Mouse (Mus musculus) spleen, postnatal 36 days (tissue): ENCODE results near the gene Rnf10.

Source experiments
- DNase-seq, 2 experiments: peaks; one replicate each; pipeline ENCODE4 v3.0.0; 2022; ENCODE audit warnings: low spot score in 2 of 2, mixed read lengths in 1 of 2

The Rnf10 gene

DNA sequence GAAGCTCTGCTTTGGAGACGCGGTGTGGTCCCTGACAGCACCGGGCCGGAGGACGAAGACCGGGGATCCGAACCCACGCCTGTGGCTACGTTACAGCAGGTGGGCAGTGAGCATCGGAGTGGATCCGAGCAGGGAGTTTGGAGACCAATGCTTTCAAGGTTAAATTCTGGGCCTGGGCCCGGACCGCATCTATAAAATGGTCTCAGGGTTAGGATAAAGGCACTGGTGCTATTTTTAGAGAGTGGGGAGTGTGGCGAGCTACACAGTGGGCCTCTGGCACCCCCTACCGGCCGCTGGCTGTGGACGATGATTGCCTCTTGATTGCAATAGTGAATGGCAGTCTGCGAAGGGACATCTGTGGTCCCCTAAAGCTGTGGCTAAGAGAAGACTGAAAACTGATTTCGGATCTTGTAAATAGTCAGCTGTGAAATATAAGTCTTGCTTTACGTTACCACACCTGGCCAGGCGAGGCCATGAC, 36.9 kb downstream of the Rnf10 start, which contains the start of gene Pop5:
TSS of gene Pop5 (plus strand) at position 51 of the 478 bp plus-strand sequence.
- DNase-seq, result peak; percentile 78 to 83

DNA sequence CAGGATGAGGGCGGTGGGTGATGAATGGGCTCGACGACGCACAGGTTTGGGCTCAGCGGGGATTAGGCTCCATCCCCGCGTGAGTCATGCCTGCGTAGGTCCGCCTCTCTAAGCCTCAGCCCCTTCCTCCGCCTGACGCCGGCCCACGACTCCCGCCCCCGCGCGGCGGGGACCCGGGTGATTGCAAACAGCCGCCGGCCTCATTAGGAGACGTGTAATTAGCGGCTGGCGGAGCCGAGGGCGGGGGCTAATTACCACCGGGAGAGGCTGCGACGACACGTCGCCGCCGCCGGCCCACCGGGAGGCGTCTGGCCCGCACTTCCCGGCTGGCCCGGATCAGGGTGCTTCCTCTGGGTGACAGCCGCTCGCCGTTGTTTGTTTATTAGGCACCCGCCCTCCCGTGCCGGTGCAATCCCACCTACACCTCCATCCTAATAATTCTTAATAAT, 37.4 kb downstream of the Rnf10 start:
- peak; percentile 21 to 29 for DNase-seq

DNA sequence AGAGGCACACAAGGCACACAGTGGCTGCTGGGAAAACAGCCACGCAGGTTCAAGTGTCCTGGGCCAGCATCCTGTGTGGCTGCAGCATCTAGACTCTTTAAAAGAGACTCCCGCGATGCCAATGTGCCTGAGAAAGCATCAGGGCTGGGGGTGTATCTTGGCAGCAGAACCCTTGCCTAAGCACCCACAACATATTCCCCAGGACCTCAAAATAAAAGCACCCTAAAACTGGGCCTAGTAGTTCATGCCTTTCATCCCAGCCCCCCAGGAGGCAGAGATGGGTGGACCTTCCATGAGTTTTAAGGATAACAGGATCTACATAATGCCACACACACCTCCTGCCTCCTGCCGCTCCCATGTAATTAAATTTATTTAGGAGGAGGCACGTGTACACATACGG, 38.2 kb downstream of the Rnf10 start:
- no peak for DNase-seq

DNA sequence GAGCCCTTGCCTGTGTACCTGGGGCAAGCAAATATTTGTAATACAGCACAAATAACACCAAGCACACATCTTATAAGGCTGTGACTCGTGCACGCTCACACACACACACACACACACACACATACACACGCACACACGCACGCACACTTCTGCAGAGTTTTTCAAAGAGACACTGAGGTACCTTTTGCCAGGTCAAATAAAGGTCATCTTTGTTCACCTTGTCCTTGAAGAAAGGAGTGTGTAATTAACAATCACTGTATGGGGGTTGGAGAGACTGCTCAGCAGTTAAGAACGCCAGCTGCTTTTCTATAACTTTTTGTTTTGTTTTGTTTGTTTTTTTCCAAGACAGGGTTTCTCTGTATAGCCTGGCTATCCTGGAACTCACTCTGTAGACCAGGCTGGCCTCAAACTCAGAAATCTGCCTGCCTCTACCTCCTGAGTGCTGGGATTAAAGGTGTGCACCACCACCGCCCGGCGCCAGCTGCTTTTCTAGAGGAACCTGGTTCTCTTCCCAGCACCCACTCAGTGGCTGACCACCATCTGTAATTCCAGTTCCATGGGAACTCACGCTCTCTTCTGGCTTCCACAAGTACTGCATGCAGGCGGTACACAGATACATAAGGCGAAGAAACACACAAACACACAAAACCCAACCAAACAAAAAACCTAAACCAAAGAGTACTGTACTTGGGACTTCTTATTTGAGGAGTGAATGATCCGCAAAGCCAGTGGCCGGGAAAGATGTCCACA, 39.5 kb downstream of the Rnf10 start:
- DNase-seq, result no peak

DNA sequence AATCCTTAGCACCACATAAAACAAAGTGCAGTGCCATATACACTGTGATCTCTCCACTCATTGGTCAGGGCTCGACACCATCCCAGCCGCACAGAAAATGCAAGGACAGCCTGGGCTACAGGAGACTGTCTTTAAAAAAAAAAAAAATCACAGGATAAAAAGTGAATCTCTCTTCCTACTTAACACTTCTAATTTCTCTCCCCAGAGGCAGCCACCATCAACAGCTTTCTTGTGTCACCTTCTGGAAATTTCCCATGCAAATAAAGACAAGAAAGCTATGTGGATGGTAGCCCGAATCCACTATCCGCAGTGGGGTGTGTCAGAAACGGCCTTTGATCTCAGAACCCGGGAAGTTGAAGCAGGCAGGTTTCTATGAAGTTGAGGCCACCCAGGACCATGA, 40.2 kb downstream of the Rnf10 start:
- DNase-seq, result no peak

DNA sequence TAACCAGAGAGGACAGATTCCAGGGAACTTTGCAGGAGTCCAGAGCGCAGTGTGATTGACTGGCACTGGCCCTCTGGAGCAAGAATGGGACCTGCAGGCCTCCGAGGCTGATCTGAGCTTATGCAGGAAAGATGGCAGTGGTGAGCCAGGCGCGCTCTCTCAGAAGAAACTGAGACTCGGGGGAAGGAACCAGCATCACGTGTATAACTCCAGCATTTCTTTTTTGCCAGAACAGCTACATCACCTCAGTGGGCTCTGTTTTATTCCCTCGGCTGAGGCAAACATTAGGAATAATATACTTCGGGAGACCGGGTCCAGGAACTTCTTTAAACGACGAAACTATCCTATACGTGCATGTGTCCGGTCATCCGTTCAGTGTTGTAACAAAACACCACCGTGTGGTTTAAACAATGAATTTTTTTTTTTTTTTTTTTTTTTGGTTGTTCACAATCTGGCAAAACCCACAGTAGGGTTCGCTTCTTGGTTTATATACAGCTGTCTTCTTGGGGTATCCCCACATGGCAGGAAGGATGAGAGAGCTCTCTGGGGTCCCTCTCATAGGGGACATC, 41.1 kb downstream of the Rnf10 start:
- DNase-seq, result no peak

DNA sequence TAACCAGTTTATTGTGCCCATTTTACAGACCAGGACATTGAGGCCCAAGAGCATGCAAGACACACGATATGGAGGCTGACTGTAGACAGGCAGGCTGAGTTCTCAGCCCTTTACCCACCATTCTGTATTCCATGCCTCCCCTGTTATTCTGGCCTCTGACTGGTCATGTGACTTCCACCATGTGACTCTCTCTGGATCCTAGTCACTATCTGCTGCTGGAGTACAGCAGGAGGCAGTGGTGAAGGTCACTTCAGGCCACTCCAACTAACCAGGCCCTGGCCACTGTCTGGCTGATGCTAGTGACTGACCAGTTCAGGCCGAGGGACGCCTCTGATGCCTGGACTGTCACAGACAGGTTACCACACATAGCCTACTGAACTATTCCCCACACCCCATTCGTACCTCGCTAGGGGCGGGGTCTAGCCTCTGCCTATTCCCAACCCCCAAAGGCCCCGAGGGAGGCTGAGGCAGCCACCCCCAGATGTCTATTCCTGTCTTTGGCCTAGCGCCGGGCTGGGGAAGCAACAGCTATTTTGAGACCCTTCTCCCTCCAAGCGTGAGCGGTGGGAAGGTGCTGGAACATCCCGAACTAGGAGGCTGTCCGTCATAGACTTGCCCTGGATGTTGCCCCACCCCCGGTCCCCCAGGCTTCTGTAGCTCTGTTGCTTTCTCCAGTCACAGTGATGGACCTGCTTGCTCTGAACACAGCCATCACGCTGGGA, 41.7 kb downstream of the Rnf10 start:
- no peak for DNase-seq

DNA sequence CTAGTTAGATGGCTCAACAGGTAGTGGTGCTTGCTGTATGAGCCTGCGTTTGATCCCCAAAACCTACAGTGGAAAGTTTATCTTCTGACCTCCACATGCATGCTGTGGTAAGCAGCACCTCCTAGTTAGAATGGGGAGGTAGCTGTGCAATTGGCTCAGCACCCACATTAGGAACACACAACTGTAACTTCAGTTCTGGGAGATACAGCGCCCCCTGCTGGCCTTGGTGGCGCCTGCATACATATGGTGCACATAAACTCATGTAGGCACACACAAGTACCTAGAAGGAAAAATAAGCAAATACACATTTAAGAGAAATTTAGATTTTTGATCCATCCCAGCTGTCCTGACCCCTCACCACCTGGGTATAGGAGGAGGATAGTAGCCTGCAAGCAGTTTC, 50.2 kb downstream of the Rnf10 start:
- DNase-seq, result no peak

DNA sequence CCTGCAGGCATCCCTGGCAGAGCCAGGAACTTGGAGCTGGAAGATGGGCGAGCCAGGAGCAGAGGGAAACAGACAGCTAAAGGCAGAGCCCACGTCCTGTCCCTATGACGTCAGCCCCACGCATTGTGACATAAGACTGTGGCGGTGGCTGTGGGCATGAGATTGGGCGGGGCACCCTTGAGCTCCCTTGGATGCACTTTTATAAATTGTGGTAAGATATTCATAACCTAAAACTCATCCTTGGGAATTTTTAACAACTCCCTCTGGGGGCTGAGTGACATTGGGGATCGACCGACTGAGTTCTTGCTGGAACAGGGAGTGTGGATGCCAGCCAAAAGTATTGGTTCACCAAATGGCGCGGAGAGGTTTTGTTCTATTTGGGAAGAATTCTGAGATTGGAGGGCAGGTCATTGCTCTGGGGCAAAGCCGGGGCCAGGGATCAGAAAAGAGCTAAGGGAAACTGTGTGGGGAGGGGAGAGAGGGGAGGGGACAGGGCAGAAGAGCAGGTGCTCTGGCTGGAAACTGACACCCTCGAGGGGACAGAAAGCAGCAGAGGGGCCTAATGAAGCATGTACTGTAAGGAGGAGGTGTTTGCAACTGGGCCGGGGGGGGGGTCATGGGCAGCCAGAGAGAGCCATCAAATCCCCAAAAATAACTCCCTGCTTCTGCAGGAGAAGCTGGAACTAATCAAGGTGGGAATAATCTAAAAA, 51.6 kb downstream of the Rnf10 start:
- no peak for DNase-seq

DNA sequence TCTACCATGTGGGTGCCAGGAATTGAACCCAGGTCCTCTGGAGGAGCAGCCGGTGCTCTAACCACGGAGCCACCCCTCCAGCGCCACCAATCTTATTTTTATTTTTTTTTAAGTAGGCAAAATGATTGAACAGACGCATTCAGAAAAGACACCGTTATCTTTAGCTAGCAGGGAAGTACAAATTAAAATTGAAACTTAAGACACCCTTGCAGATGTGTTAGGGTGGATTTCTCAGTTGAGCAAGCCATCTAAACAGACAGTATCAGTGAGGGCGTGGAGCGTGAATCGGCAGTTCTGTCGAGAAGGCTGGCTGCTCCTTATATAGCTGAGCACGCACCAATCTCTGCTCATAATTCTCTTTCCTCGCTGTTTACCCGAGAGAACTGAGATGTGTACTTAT, 54.7 kb downstream of the Rnf10 start:
- DNase-seq, result no peak

DNA sequence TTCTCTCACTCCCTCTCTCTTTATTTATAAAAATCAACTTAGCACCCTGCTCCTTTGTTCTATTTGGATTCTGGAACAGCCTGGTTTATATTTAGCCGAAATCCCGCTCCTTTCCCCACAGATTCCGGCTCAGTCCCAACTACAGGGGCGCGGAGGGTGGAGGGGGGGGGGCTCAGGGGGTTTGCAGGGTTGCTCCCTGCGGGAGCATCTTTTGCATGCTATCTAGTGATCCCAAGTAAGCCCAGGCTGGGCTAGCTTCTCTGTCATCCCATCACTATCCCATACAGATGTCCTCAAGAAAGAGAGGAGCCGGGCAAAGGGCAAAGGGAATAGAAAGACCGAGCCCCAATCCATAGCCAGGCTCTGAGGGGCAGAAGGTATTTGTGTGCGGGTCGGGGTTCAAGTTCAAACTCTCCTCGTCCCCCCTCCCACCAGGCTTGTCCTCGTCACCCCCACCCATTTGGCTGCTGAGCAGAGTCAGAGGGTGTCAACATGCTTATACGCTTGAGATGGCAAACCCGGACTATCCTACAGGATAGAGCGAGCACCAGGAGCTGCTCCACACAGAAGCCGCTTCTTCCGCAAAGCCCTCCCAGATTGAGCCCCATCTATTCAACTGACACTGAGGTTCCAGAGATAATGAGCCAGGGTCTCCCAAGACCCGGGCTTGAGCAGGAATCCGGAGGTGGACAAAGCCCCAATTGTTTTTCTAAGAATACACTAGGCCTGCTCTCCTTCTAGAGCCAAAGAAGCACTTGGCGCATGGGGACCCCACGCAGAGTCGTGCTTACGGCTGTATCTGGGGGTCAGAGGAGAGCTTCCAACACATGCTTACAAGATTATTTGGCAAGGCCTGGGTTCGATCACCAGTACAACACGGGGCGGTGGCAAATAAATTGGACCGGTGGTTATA, 57.2 kb downstream of the Rnf10 start:
- DNase-seq, result no peak

DNA sequence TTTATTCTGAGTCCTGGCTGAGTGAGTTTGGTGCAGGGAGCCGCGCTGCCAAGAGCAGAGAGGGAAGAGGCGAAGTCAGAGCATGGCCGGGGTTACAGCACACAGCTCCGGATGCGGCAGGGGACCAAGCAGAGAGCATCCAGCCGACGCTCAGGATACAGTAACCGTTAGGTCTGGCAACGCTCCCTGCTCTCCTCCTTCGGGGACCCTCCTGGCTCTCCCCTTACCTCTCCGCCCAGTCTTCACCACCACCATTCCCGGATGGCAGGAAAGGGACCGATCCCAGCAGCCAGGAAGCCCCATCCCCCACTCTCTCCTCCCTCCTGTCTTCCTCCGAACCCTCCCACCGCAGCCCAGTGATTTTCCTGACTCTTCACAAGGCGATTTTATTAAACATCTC, 57.8 kb downstream of the Rnf10 start:
- no peak for DNase-seq

DNA sequence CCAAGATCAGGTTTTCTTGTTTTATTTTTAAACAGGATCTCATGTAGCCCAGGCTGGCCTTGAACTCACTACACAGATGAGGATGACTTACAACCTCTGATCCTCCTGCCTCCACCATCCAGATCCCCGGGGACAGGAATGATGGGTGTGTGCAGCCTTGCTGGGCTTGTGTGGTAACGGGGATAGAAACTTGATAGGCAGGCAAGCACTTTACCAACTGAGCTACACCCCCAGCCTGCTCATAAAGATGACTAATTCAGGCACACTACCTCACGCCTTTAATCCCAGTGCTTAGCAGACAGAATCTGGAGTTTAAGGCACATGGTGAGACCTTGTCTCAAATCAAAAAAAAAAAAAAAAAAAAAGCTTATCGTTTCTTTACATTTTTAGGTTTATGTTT, 59.8 kb downstream of the Rnf10 start:
- no peak for DNase-seq

DNA sequence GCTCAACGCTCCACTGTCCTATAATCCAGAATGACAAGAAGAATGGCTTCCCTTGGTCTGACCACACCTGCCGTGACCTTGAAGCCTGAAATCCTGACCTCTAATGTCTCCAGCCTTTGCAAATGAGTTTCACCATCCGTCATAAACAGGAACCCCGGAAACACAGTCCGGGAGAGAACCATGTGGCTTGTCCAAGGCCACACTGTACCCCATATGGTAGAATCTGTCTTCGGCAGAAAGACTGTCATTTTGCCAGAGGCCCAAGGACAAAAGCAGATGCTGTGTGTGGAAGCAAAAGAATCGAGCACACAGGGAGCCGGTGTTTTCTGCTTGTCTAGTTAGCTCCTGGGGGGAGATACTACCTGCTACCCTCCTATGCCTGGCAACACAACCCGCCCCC, 60.2 kb downstream of the Rnf10 start:
- no peak for DNase-seq

DNA sequence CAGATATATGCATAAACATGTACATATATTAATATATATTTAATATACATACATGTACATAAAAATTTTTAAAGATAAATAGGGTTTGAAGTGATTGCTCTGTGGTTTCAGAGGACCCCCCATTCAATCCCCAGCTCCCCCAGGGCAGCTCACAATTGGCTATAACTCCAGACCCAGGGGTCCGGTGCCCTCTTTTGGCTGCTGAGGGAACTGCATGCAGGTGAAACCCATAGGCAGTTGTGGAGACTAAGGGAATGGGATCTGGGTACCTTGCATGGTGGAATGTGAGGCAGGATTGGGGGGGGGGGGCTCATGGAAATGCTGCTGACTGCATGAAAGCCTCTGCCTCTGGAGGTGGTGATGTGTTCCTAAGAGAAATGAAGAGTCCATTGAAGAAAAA, 62.3 kb downstream of the Rnf10 start:
- no peak for DNase-seq

DNA sequence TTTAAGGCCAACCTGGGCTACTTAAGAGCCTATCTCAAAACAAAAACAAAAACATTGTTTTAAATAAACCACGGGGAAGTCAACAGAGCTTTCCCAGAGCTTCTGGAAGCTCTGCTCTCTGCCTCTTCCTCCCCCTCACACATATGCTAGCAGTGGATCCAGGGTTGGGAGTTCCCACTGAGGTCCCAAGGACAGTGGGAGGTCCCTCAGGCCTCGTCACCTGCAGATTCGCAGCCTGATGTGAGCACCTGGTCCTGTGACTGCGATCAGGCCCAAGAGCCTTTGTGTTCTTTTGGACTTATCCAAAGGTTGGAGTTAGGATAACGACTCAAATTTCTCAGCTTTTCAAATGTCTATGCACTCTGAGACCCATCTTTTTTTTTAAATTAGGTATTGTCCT, 64.1 kb downstream of the Rnf10 start:
- no peak for DNase-seq

DNA sequence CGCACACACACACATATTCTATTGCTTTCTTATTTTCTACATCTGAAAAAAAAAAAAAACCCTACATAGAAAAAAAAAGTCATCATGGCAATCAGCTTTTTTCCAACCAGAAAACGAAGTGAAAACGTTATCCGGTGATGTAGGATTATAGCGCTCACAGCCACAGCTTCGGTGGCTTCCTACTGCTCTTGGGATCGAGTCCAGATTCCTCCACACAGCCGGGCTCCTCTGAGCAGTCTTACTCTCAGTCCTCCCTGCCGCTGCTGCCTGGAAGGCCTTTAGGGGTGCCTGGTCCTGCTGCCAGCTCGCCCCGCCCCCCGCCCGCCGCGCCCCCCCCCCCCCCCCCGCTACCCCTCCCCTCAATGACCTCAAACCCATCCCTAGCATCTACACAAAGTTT, 64.8 kb downstream of the Rnf10 start:
- no peak for DNase-seq

DNA sequence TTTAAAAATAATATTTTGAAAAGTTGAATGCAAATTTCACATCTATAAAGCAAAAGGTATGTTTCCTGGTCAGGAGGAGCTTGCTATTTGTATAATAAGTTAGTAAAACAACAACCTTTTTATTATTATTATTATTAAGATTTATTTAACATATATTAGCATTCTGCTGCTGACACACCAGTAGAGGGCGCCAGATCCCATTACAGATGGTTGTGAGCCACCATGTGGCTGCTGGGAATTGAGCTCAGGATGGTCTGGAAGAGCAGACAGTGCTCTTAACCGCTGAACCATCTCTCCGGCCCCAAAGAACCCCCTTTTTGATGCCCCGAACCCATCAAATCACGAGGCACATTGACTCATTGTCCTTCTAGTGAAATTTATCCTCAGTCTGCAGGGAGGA, 65.5 kb downstream of the Rnf10 start:
- no peak for DNase-seq

DNA sequence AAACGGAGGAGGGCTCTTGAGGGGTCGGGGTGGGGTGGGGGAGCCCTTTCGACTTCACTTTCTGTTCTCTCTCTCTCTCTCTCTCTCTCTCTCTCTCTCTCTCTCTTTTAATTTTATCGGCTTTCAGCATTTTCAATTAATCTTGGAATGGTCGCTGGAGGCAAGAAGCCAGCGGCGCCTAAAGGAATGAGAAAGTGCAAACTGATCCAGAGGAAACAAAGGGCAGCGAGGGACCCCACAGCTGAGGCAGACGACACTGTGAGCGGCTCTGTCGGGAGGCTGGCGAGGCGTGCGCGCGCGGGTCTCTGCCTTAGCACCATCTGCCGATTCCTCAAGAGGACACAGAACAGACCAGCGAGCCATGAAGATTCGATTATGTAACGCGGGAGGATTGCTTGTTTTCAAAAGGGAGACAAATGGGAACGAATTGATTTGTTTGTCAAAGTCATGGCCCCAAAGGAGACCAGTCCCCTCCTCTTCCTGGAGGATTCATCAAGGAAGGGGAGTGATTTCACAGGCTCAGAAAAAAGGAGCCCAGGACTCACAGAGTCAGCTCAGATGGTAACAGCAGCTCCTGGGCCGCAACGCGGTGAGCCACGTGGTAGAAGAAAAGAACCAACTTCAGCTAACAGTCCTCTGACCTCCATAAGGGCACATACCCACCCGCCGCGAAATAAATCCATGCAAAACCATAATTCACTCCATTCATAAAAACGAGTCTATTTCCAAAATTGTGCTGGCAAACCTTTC, 68.0 kb downstream of the Rnf10 start:
- DNase-seq, result no peak
